ENCODE assay signal across 8 mouse cellular contexts in the genomic region with DNA sequence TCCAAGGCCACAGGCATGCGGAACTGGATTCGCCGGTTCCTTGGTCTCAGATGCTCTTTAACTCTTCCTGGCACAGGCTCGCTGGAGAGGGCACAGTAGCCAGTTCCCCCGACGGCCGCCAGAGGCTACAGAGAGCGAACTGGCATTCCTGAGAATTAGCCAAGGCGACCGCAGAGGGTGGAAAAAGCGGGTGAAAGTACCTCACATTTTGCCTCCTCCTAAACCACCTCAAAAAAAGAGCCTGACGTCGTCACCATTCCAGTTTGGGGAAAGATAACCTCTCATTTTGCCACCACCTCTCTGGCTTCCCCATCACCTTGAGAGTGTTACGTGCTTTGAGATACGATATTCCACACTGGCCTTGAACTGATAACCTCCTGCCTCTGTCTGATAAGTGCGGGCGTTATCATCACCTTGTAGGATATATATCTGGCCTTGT. TPM values are rescaled to one million over a fixed set of nuclear protein-coding genes. Genes with fewer than 3 reads are reported as not detected.
DNase-seq lines count a peak whose midpoint lies in the region; ATAC-seq lines count a peak whose summit lies in the region.

No protein-coding gene starts in this region.

- intact Hi-C loops in left cerebral cortex, postnatal 4 days (cut with DNase I), result no loop called here

- peak overlapping the region; percentile 98 for H3K27ac ChIP-seq in embryonic facial prominence, embryonic 11.5 days (replicated peaks; ENCODE audit: low read depth, low read length)
- H3K27ac ChIP-seq in midbrain, embryonic 10.5 days (replicated peaks), result peak overlapping the region; percentile 96

- H3K9ac ChIP-seq in embryonic facial prominence, embryonic 11.5 days (replicated peaks; ENCODE audit: low read length), result peak overlapping the region; percentile 48

- H3K27me3 ChIP-seq in embryonic facial prominence, embryonic 11.5 days (ENCODE audit: control insufficient read depth, insufficient read depth, low read length), result no peaks in the 10 kb centered on the region
- H3K27me3 ChIP-seq in midbrain, embryonic 10.5 days (ENCODE audit: low read depth, poor library complexity, severe bottlenecking), result no peaks in the 10 kb centered on the region

- peak; percentile 77 for DNase-seq in adrenal gland, postnatal 25 days
- peak; percentile 91 for DNase-seq in embryonic facial prominence, embryonic 11.5 days (ENCODE audit: low spot score)
- DNase-seq in gonadal fat pad, adult 2 months (ENCODE audit: low read depth), result peak; percentile 93
- DNase-seq in kidney, adult 11 months, result peak; percentile 94
- peak; percentile 90 for DNase-seq in left cerebral cortex, postnatal 4 days
- DNase-seq in midbrain, embryonic 10.5 days (ENCODE audit: low spot score), result peak; percentile 85
- peak; percentile 54 to 63 for DNase-seq in right cerebral cortex, postnatal 36 days (ENCODE audit: low spot score in 2 of 2)

- peaks cover 4% of the 10 kb centered on the region for H3K4me1 ChIP-seq in embryonic facial prominence, embryonic 11.5 days (ENCODE audit: control insufficient read depth, insufficient read depth, low read length)
- H3K4me1 ChIP-seq in midbrain, embryonic 10.5 days, result peaks cover 61% of the 10 kb centered on the region

- ATAC-seq in embryonic facial prominence, embryonic 11.5 days (replicated peaks; ENCODE audit: insufficient number of reproducible peaks, low FRiP score, low TSS enrichment, low read depth), result 0 out of 2 replicates have a peak, but pooled peaks have one; percentile 19
- ATAC-seq in activated CD4-positive, CD25-positive, alpha-beta regulatory T cell, adult 4 months, result no peak

- H3K36me3 ChIP-seq in embryonic facial prominence, embryonic 11.5 days (replicated peaks; ENCODE audit: control insufficient read depth, insufficient read depth, low read depth, low read length), result no peaks in the 10 kb centered on the region; the same call in 1 of the 2 replicates
- peaks cover 15% of the 10 kb centered on the region for H3K36me3 ChIP-seq in midbrain, embryonic 10.5 days

- H3K4me3 ChIP-seq in embryonic facial prominence, embryonic 11.5 days (ENCODE audit: low read depth, low read length), result peak overlapping the region; percentile 72
- H3K4me3 ChIP-seq in midbrain, embryonic 10.5 days, result peak overlapping the region; percentile 60

- peak overlapping the region; percentile 51 for H3K4me2 ChIP-seq in embryonic facial prominence, embryonic 11.5 days (ENCODE audit: low read depth, low read length)

- H3K9me3 ChIP-seq in embryonic facial prominence, embryonic 11.5 days (replicated peaks; ENCODE audit: control insufficient read depth, low read length), result no peaks in the 10 kb centered on the region
- H3K9me3 ChIP-seq in midbrain, embryonic 10.5 days (replicated peaks), result no peaks in the 10 kb centered on the region

- WGBS in embryonic facial prominence, embryonic 11.5 days, result 6% methylated on average over 17 of the region's 17 CpGs
- 6% methylated on average over 17 of the region's 17 CpGs for WGBS in midbrain, embryonic 10.5 days

RNA-seq across cellular contexts. Expression of gene Gga1, which starts 0.7 kb away (rescaled TPM):
- total RNA-seq in adrenal gland, postnatal 25 days (2021), result 58.1 and 61.5 TPM in 2 replicates
- polyA plus RNA-seq in embryonic facial prominence, embryonic 11.5 days (2014; fragmentation: Nextera tagmentation; extraction: Ambion mirVana), result 21.1 and 22.6 TPM in 2 replicates
- 69.0 and 70.0 TPM in 2 replicates for polyA plus RNA-seq in gonadal fat pad, adult 2 months (2012; rRNA removed)
- 10 to 100 TPM; 59.3 to 65.6 TPM for total RNA-seq in left cerebral cortex, postnatal 4 days (2021)
- 47.1 and 52.8 TPM in 2 replicates for polyA plus RNA-seq in midbrain, embryonic 10.5 days (2016; fragmentation: Nextera tagmentation; extraction: Ambion mirVana)
- 10 to 100 TPM; 13.8 to 18.1 TPM for polyA plus RNA-seq in activated CD4-positive, CD25-positive, alpha-beta regulatory T cell, adult 4 months (2017; shearing (Covaris generic))

RNA-seq across cellular contexts. Expression of gene Lgals2, which starts 20.9 kb away (rescaled TPM):
- not detected in 2 replicates for total RNA-seq in adrenal gland, postnatal 25 days (2021)
- polyA plus RNA-seq in embryonic facial prominence, embryonic 11.5 days (2014; fragmentation: Nextera tagmentation; extraction: Ambion mirVana), result not detected in 2 replicates
- polyA plus RNA-seq in gonadal fat pad, adult 2 months (2012; rRNA removed), result 2.4 and 5.9 TPM in 2 replicates
- not detected for total RNA-seq in left cerebral cortex, postnatal 4 days (2021)
- polyA plus RNA-seq in midbrain, embryonic 10.5 days (2016; fragmentation: Nextera tagmentation; extraction: Ambion mirVana), result not detected in 2 replicates
- polyA plus RNA-seq in activated CD4-positive, CD25-positive, alpha-beta regulatory T cell, adult 4 months (2017; shearing (Covaris generic)), result not detected

RNA-seq across cellular contexts. Expression of gene Gm49510, which starts 23.2 kb away (rescaled TPM):
- total RNA-seq in adrenal gland, postnatal 25 days (2021), result not detected in 2 replicates
- 0.17 and 0.58 TPM in 2 replicates for polyA plus RNA-seq in embryonic facial prominence, embryonic 11.5 days (2014; fragmentation: Nextera tagmentation; extraction: Ambion mirVana)
- not detected in 2 replicates for polyA plus RNA-seq in gonadal fat pad, adult 2 months (2012; rRNA removed)
- not detected for total RNA-seq in left cerebral cortex, postnatal 4 days (2021)
- polyA plus RNA-seq in midbrain, embryonic 10.5 days (2016; fragmentation: Nextera tagmentation; extraction: Ambion mirVana), result 0.12 TPM in 1 of 2 replicates, not detected in the other
- not detected for polyA plus RNA-seq in activated CD4-positive, CD25-positive, alpha-beta regulatory T cell, adult 4 months (2017; shearing (Covaris generic))

RNA-seq across cellular contexts. Expression of gene Sh3bp1, which starts 23.3 kb away (rescaled TPM):
- 6.1 and 8.8 TPM in 2 replicates for total RNA-seq in adrenal gland, postnatal 25 days (2021)
- 25.2 and 29.7 TPM in 2 replicates for polyA plus RNA-seq in embryonic facial prominence, embryonic 11.5 days (2014; fragmentation: Nextera tagmentation; extraction: Ambion mirVana)
- polyA plus RNA-seq in gonadal fat pad, adult 2 months (2012; rRNA removed), result 23.4 and 24.5 TPM in 2 replicates
- 1 to 10 TPM; 5.4 to 6.0 TPM for total RNA-seq in left cerebral cortex, postnatal 4 days (2021)
- 16.5 and 18.7 TPM in 2 replicates for polyA plus RNA-seq in midbrain, embryonic 10.5 days (2016; fragmentation: Nextera tagmentation; extraction: Ambion mirVana)
- polyA plus RNA-seq in activated CD4-positive, CD25-positive, alpha-beta regulatory T cell, adult 4 months (2017; shearing (Covaris generic)), result 10 to 100 TPM; 43.8 to 75.5 TPM

RNA-seq across cellular contexts. Expression of gene Cdc42ep1, which starts 33.9 kb away (rescaled TPM):
- total RNA-seq in adrenal gland, postnatal 25 days (2021), result 38.8 and 43.4 TPM in 2 replicates
- polyA plus RNA-seq in embryonic facial prominence, embryonic 11.5 days (2014; fragmentation: Nextera tagmentation; extraction: Ambion mirVana), result 10.9 and 11.3 TPM in 2 replicates
- 80.3 and 115 TPM in 2 replicates for polyA plus RNA-seq in gonadal fat pad, adult 2 months (2012; rRNA removed)
- total RNA-seq in left cerebral cortex, postnatal 4 days (2021), result 1 to 10 TPM; 8.3 to 9.1 TPM
- polyA plus RNA-seq in midbrain, embryonic 10.5 days (2016; fragmentation: Nextera tagmentation; extraction: Ambion mirVana), result 12.9 and 14.3 TPM in 2 replicates
- not detected for polyA plus RNA-seq in activated CD4-positive, CD25-positive, alpha-beta regulatory T cell, adult 4 months (2017; shearing (Covaris generic))
